Mouse (Mus musculus) heart, embryonic 11.5 days (tissue): ENCODE measurements around the gene Adamts17. TPM values are rescaled to one million over a fixed set of nuclear protein-coding genes. Genes with fewer than 3 reads are reported as not detected.

Source experiments
- ATAC-seq: fragments of 200-750 bp; cut with Nextera tagmentation; replicated peaks from 2 replicates; pipeline ENCODE4 v1.8.0; 2017; ENCODE audit warnings: moderate library complexity; ENCODE audit not compliant: insufficient number of reproducible peaks, low FRiP score, low TSS enrichment
- H3K27ac ChIP-seq: fragments of 300-500 bp; sonication (generic); 2 replicates; pipeline ENCODE4 v1.5.1; 2014; ENCODE audit warnings: mild to moderate bottlenecking, low read depth, low read length
- H3K27me3 ChIP-seq: fragments of 300-500 bp; sonication (generic); 2 replicates; pipeline ENCODE4 v1.6.1; 2014; ENCODE audit warnings: mild to moderate bottlenecking, low read length, mixed read lengths; ENCODE audit not compliant: control insufficient read depth, insufficient read depth
- H3K36me3 ChIP-seq: fragments of 300-500 bp; sonication (generic); 2 replicates; pipeline ENCODE4 v1.6.1; 2014; ENCODE audit warnings: mild to moderate bottlenecking, low read length, moderate library complexity, mixed read lengths; ENCODE audit not compliant: control insufficient read depth, insufficient read depth
- H3K4me1 ChIP-seq: fragments of 300-500 bp; sonication (generic); 2 replicates; pipeline ENCODE4 v1.6.1; 2014; ENCODE audit warnings: low read length; ENCODE audit not compliant: control insufficient read depth, insufficient read depth
- H3K4me2 ChIP-seq: fragments of 300-500 bp; sonication (generic); 2 replicates; pipeline ENCODE4 v1.6.1; 2014; ENCODE audit warnings: mild to moderate bottlenecking, moderate library complexity
- H3K4me3 ChIP-seq: fragments of 300-500 bp; sonication (generic); 2 replicates; pipeline ENCODE4 v1.5.1; 2014; ENCODE audit warnings: low read depth, low read length
- H3K9ac ChIP-seq: fragments of 300-500 bp; sonication (generic); 2 replicates; pipeline ENCODE4 v1.6.1; 2014; ENCODE audit warnings: mild to moderate bottlenecking, low read depth, low read length, moderate library complexity
- H3K9me3 ChIP-seq: fragments of 300-500 bp; sonication (generic); replicated peaks from 2 replicates; pipeline ENCODE4 v1.6.1; 2016; ENCODE audit warnings: low read length; ENCODE audit not compliant: control insufficient read depth
- WGBS: fragments of 180-500 bp; shearing (Covaris S2); extraction: QIAGEN DNeasy Blood & Tissue Kit; methylation state at CpG from one replicate; pipeline ENCODE4 v1.1.7; 2014; ENCODE audit not compliant: insufficient replicate concordance; 5-methylcytosine and 5-hydroxymethylcytosine counted together
- polyA plus RNA-seq: library from polyadenylated mRNA; unstranded; fragments of >200 nt; fragmentation: Nextera tagmentation; extraction: Ambion mirVana; gene quantifications from 2 replicates; pipeline ENCODE4 v1.2.1, GENCODE M21; 2014

Gene Adamts17
- polyA plus RNA-seq, 1 experiment from 2014 or later: 2.8 TPM

- ATAC-seq: no peak
- H3K9me3 ChIP-seq: no peaks in the 10 kb centered on the region
- H3K4me3 ChIP-seq: no peak overlapping the region
- peaks cover 5% of the 10 kb centered on the region for H3K4me1 ChIP-seq
- no peak overlapping the region for H3K27ac ChIP-seq
- H3K9ac ChIP-seq: no peak overlapping the region
- H3K36me3 ChIP-seq: no peaks in the 10 kb centered on the region; the same call in 1 of the 2 replicates
- H3K27me3 ChIP-seq: no peaks in the 10 kb centered on the region; the same call in 1 of the 2 replicates
- H3K4me2 ChIP-seq: no peak overlapping the region
- WGBS: 73% methylated on average over 5 of the region's 5 CpGs
Observed at GRCm38 (mm10) chr7:67036502-67037485, 197.3 kb downstream of the Adamts17 start.

- 56% methylated on average over 4 of the region's 4 CpGs for WGBS
- no peak for ATAC-seq
- H3K4me3 ChIP-seq: no peak overlapping the region
- no peak overlapping the region for H3K9ac ChIP-seq
- H3K4me1 ChIP-seq: no peaks in the 10 kb centered on the region
- H3K9me3 ChIP-seq: no peaks in the 10 kb centered on the region
- no peak overlapping the region for H3K4me2 ChIP-seq
- no peaks in the 10 kb centered on the region for H3K36me3 ChIP-seq
- no peak overlapping the region for H3K27ac ChIP-seq
- H3K27me3 ChIP-seq: no peaks in the 10 kb centered on the region; the same call in 1 of the 2 replicates
Observed at GRCm38 (mm10) chr7:67037726-67038520, 198.4 kb downstream of the Adamts17 start.

- no peak overlapping the region for H3K9ac ChIP-seq
- H3K4me1 ChIP-seq: no peaks in the 10 kb centered on the region
- no peaks in the 10 kb centered on the region for H3K36me3 ChIP-seq
- no peak for ATAC-seq
- H3K9me3 ChIP-seq: 0 out of 2 replicates have a peak, but pooled peaks cover 1% of the 10 kb centered on the region
- H3K4me2 ChIP-seq: no peak overlapping the region
- H3K27ac ChIP-seq: no peak overlapping the region
- H3K4me3 ChIP-seq: no peak overlapping the region
- H3K27me3 ChIP-seq: no peaks in the 10 kb centered on the region; the same call in 1 of the 2 replicates
- WGBS: 48% methylated on average over 3 of the region's 3 CpGs
Observed at GRCm38 (mm10) chr7:67039143-67039542, 199.6 kb downstream of the Adamts17 start.

GRCm38 (mm10) chr7:67039861-67040260 lies 200.3 kb downstream of the Adamts17 start:
- H3K36me3 ChIP-seq: no peaks in the 10 kb centered on the region
- H3K9ac ChIP-seq: no peak overlapping the region
- H3K4me3 ChIP-seq: no peak overlapping the region
- H3K4me1 ChIP-seq: no peaks in the 10 kb centered on the region
- H3K27me3 ChIP-seq: no peaks in the 10 kb centered on the region; the same call in 1 of the 2 replicates
- H3K9me3 ChIP-seq: 0 out of 2 replicates have a peak, but pooled peaks cover 2% of the 10 kb centered on the region
- ATAC-seq: no peak
- no peak overlapping the region for H3K27ac ChIP-seq
- WGBS: 56% methylated on average over 8 of the region's 8 CpGs
- H3K4me2 ChIP-seq: no peak overlapping the region

- Histone ChIP-seq H3K4me3 (no peak overlapping the region), H3K27ac (no peak overlapping the region), H3K27me3 (no peaks in the 10 kb centered on the region), H3K9ac (no peak overlapping the region), H3K4me1 (no peaks in the 10 kb centered on the region), H3K9me3 (0 out of 2 replicates have a peak, but pooled peaks cover 2% of the 10 kb centered on the region), H3K36me3 (no peaks in the 10 kb centered on the region), H3K4me2 (no peak overlapping the region)
- WGBS: 90% methylated on average over 3 of the region's 3 CpGs
- no peak for ATAC-seq
Observed at GRCm38 (mm10) chr7:67041685-67042084, 202.2 kb downstream of the Adamts17 start.

GRCm38 (mm10) chr7:67044121-67044817 lies 204.7 kb downstream of the Adamts17 start:
- ATAC-seq: no peak
- no peaks in the 10 kb centered on the region for H3K4me1 ChIP-seq
- H3K4me2 ChIP-seq: no peak overlapping the region; the same call in 1 of the 2 replicates
- H3K27ac ChIP-seq: peak overlapping the region; percentile 68
- H3K4me3 ChIP-seq: no peak overlapping the region
- no peaks in the 10 kb centered on the region for H3K27me3 ChIP-seq
- H3K9me3 ChIP-seq: 0 out of 2 replicates have a peak, but pooled peaks cover 2% of the 10 kb centered on the region
- H3K9ac ChIP-seq: no peak overlapping the region
- no peaks in the 10 kb centered on the region for H3K36me3 ChIP-seq
- 76% methylated on average over 15 of the region's 15 CpGs for WGBS

GRCm38 (mm10) chr7:67045202-67045601 lies 205.7 kb downstream of the Adamts17 start:
- 0 out of 2 replicates have a peak overlapping the region, but pooled peaks have one; percentile 68 for H3K27ac ChIP-seq
- 89% methylated on average over 6 of the region's 6 CpGs for WGBS

GRCm38 (mm10) chr7:67049206-67049605 lies 209.7 kb downstream of the Adamts17 start:
- Histone ChIP-seq H3K4me2 (no peak overlapping the region), H3K4me1 (peaks cover 7% of the 10 kb centered on the region; the same call in 1 of the 2 replicates), H3K27ac (no peak overlapping the region), H3K36me3 (no peaks in the 10 kb centered on the region), H3K4me3 (no peak overlapping the region), H3K27me3 (no peaks in the 10 kb centered on the region), H3K9me3 (0 out of 2 replicates have a peak, but pooled peaks cover under 1% of the 10 kb centered on the region), H3K9ac (no peak overlapping the region)
- ATAC-seq: no peak
- 82% methylated on average over 2 of the region's 2 CpGs for WGBS

More at GRCm38 (mm10) chr7:67045202-67045601, 205.7 kb downstream of the Adamts17 start:
- peaks cover under 1% of the 10 kb centered on the region; the same call in 1 of the 2 replicates for H3K4me1 ChIP-seq
- 0 out of 2 replicates have a peak, but pooled peaks cover 2% of the 10 kb centered on the region for H3K9me3 ChIP-seq
- no peaks in the 10 kb centered on the region for H3K27me3 ChIP-seq
- H3K9ac ChIP-seq: no peak overlapping the region
- no peaks in the 10 kb centered on the region for H3K36me3 ChIP-seq
- H3K4me3 ChIP-seq: no peak overlapping the region
- no peak for ATAC-seq
- H3K4me2 ChIP-seq: no peak overlapping the region
